Mouse (Mus musculus): Measurements from ENCODE around the gene Jmjd6.

DNA sequence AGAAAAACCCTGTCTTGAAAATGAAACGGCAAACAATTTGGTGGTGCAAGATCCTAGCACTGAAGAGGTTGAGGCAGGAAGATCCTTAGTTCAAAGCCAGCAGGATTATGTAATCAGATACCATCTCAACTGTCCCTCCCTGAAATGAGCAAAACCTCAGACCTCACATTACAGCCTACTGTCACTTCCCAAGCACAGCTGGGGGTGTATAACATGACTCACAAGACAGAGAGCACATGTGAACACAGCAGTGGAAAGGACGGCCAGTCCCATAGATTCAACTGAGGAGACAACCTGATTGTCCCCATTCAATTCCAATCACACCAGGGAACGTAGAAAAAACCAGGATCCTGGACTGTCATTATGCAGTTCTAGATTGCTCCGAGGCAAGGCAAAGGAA, 7.0 kb downstream of the Jmjd6 start:
- TF ChIP-seq CTCF (IDR thresholded peaks at IDR 0.05 in 2 of 3, conservative IDR thresholded peaks at IDR 0.05 in 1 of 3; ENCODE audit: control insufficient read depth in 1 of 3, insufficient read depth in 1 of 3, low read depth in 2 of 3, low read length in 3 of 3, poor library complexity in 1 of 3, severe bottlenecking in 1 of 3) (no peak), GABPA (IDR thresholded peaks at IDR 0.05; ENCODE audit: low read depth, low read length) (no peak), ZKSCAN1 (IDR thresholded peaks at IDR 0.05; ENCODE audit: low read depth, low read length) (no peak), CHD1 (IDR thresholded peaks at IDR 0.05; ENCODE audit: low read depth, low read length) (no peak), EP300 (IDR thresholded peaks at IDR 0.05; ENCODE audit: low read depth in 1 of 2, low read length in 2 of 2) (no peak)
